Mouse (Mus musculus) cortical plate, adult 2 months (tissue): ENCODE measurements around the gene Utp14b.

ENCODE experiments used
- CTCF ChIP-seq: fragments of 200-500 bp; IDR thresholded peaks from 2 replicates; pipeline ENCODE4 v1.5.1; 2011; ENCODE audit warnings: mild to moderate bottlenecking, control low read depth, low read length; ENCODE audit not compliant: insufficient read depth; ENCODE audit errors: extremely low read depth
- POLR2A ChIP-seq: fragments of 200-500 bp; IDR thresholded peaks from 2 replicates; pipeline ENCODE4 v1.6.1; 2011; ENCODE audit warnings: mild to moderate bottlenecking, low read length, control low read depth; ENCODE audit not compliant: insufficient read depth; ENCODE audit errors: extremely low read depth

GRCm38 (mm10) chr1:78666585-78666984, 8.7 kb downstream of the Utp14b start:
- no peak for TF ChIP-seq CTCF
- TF ChIP-seq POLR2A, result no peak
